Mouse (Mus musculus): ENCODE results near the gene Gm8653. TPM values are rescaled to one million over a fixed set of nuclear protein-coding genes. Genes with fewer than 3 reads are reported as not detected.
"Not testable (repeated sequence)": the region's sequence is repeated elsewhere in the genome, so short reads cannot be mapped to it uniquely, and the experiment has no call there.

Gm8653 gene
- not detected in 2 replicates for polyA plus RNA-seq (2011; ENCODE audit: insufficient read depth, insufficient read length, low replicate concordance, missing spikeins)

DNA sequence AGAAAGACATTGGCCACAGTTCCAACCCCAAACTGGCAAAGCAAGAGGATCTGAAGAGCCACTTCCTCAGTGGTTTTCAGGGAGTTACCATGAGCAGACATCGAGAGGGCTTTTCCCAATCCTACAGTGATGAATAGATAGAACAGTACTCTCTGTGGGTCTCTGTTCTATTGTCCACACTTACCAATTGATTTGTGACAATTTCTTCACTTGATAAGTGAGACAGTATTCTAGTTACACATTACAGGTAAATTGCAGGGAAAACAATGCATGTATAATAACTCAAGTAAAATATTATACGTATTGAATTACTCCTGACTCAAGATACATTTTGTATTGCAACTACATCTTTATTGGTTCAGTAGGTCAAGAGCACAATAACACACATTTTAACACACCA, at the start of gene Gm8653:
TSS of gene Gm8653 (minus strand) at position 101 of the 400 bp plus-strand sequence.
- H3K4me3 ChIP-seq (replicated peaks; ENCODE audit: control insufficient read depth, low read depth, low read length); H3K4me1 ChIP-seq (ENCODE audit: control insufficient read depth, insufficient read depth, low read length); H3K27ac ChIP-seq (ENCODE audit: control insufficient read depth, insufficient read depth, low read depth, low read length, poor library complexity): not testable (repeated sequence)
- no CpG with 5 or more reads among the region's 2 CpGs for WGBS

DNA sequence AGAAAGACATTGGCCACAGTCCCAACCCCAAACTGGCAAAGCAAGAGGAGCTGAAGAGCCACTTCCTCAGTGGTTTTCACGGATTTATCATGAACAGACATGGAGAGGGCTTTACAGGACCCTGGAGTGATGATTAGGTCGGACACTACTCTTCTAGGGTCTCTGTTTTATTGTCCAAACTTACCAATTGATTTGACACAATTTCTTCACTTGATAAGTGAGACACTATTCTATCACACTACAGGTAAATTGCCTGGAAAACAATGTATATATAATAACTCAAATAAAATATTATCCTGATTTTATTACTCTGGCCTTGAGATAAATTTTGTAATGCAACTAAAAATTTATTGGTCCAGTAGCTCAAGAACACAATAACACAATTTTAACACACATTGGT, 28.3 kb upstream of the Gm8653 start, which contains the start of gene Gm8453:
TSS of gene Gm8453 (minus strand) at position 101 of the 400 bp plus-strand sequence.
- H3K4me1 ChIP-seq (ENCODE audit: control insufficient read depth, insufficient read depth, low read length); H3K4me3 ChIP-seq (replicated peaks; ENCODE audit: control insufficient read depth, low read depth, low read length); H3K27ac ChIP-seq (ENCODE audit: control insufficient read depth, insufficient read depth, low read depth, low read length, poor library complexity): not testable (repeated sequence)
- WGBS, result 4% methylated on average over 2 of the region's 2 CpGs

DNA sequence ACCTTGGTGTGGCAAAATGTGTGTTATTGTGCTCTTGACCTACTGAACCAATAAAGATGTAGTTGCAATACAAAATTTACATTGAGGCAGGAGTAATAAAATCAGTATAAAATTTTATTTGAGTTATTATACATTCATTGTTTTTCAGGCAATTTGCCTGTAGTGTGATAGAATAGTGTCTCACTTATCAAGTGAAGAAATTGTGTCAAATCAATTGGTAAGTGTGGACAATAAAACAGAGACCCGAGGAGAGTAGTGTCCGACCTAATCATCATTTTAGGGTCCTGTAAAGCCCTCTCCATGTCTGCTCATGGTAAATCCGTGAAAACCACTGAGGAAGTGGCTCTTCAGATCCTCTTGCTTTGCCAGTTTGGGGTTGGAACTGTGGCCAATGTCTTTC, 12.0 kb downstream of the Gm8653 start, which contains the start of gene Vmn1r143:
TSS of gene Vmn1r143 (plus strand) at position 301 of the 400 bp plus-strand sequence.
- not testable (repeated sequence) for H3K27ac ChIP-seq (ENCODE audit: control insufficient read depth, insufficient read depth, low read depth, low read length, poor library complexity); H3K4me1 ChIP-seq (ENCODE audit: control insufficient read depth, insufficient read depth, low read length); H3K4me3 ChIP-seq (replicated peaks; ENCODE audit: control insufficient read depth, low read depth, low read length)
- no CpG with 5 or more reads among the region's 3 CpGs for WGBS

DNA sequence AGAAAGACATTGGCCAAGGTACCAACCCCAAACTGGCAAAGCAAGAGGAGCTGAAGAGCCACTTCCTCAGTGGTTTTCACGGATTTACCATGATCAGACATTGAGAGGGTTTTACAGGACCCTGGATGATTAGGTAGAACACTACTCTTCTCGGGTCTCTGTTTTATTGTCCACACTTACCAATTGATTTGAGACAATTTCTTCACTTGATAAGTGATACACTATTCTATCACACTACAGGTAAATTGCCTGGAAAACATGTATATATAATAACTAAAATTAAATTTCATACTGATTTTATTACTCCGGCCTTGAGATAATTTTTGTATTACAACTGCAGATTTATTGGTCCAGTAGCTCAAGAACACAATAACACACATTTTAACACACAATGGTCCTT, 37.1 kb downstream of the Gm8653 start, which contains the start of gene Vmn1r142:
TSS of gene Vmn1r142 (minus strand) at position 101 of the 400 bp plus-strand sequence.
- H3K27ac ChIP-seq (ENCODE audit: control insufficient read depth, insufficient read depth, low read depth, low read length, poor library complexity); H3K4me1 ChIP-seq (ENCODE audit: control insufficient read depth, insufficient read depth, low read length); H3K4me3 ChIP-seq (replicated peaks; ENCODE audit: control insufficient read depth, low read depth, low read length): not testable (repeated sequence)
- WGBS, result no CpG with 5 or more reads among the region's 3 CpGs

Other genes starting within 250 kb of the Gm8653 start
- gene Vmn1r137, start 206.7 kb downstream of the Gm8653 start, polyA plus RNA-seq (2011; ENCODE audit: insufficient read depth, insufficient read length, low replicate concordance, missing spikeins), result not detected in 2 replicates
- not detected in 2 replicates for gene Vmn1r138, start 172.4 kb downstream of the Gm8653 start, polyA plus RNA-seq (2011; ENCODE audit: insufficient read depth, insufficient read length, low replicate concordance, missing spikeins)
- not detected in 2 replicates for gene Gm6176, start 145.0 kb downstream of the Gm8653 start, polyA plus RNA-seq (2011; ENCODE audit: insufficient read depth, insufficient read length, low replicate concordance, missing spikeins)
- not detected in 2 replicates for gene Vmn1r139, start 132.2 kb downstream of the Gm8653 start, polyA plus RNA-seq (2011; ENCODE audit: insufficient read depth, insufficient read length, low replicate concordance, missing spikeins)
- gene Gm16451, start 83.0 kb downstream of the Gm8653 start, polyA plus RNA-seq (2011; ENCODE audit: insufficient read depth, insufficient read length, low replicate concordance, missing spikeins), result not detected in 2 replicates
- gene Gm10666, start 66.5 kb downstream of the Gm8653 start, polyA plus RNA-seq (2011; ENCODE audit: insufficient read depth, insufficient read length, low replicate concordance, missing spikeins), result not detected in 2 replicates
- not detected in 2 replicates for gene Vmn1r142, start 37.2 kb downstream of the Gm8653 start, polyA plus RNA-seq (2011; ENCODE audit: insufficient read depth, insufficient read length, low replicate concordance, missing spikeins)
- not detected in 2 replicates for gene Vmn1r143, start 11.9 kb downstream of the Gm8653 start, polyA plus RNA-seq (2011; ENCODE audit: insufficient read depth, insufficient read length, low replicate concordance, missing spikeins)
- gene Gm8453, start 28.2 kb upstream of the Gm8653 start, polyA plus RNA-seq (2011; ENCODE audit: insufficient read depth, insufficient read length, low replicate concordance, missing spikeins), result not detected in 2 replicates
- not detected in 2 replicates for gene Gm4187, start 128.5 kb upstream of the Gm8653 start, polyA plus RNA-seq (2011; ENCODE audit: insufficient read depth, insufficient read length, low replicate concordance, missing spikeins)
- gene Gm8660, start 169.8 kb upstream of the Gm8653 start, polyA plus RNA-seq (2011; ENCODE audit: insufficient read depth, insufficient read length, low replicate concordance, missing spikeins), result not detected in 2 replicates
- gene Vmn1r148, start 212.3 kb upstream of the Gm8653 start, polyA plus RNA-seq (2011; ENCODE audit: insufficient read depth, insufficient read length, low replicate concordance, missing spikeins), result not detected in 2 replicates
- not detected in 2 replicates for gene Vmn1r149, start 237.0 kb upstream of the Gm8653 start, polyA plus RNA-seq (2011; ENCODE audit: insufficient read depth, insufficient read length, low replicate concordance, missing spikeins)

Measured in bone marrow, adult 2 months (tissue).